Mouse (Mus musculus) neural tube, embryonic 10.5 days (tissue): ENCODE measurements around the gene Hjurp.

ENCODE experiments used
- DNase-seq: peaks from one replicate; pipeline ENCODE4 v3.0.0-alpha.2; 2017; ENCODE audit warnings: low spot score; ENCODE audit errors: extremely low spot score

The Hjurp gene

DNA sequence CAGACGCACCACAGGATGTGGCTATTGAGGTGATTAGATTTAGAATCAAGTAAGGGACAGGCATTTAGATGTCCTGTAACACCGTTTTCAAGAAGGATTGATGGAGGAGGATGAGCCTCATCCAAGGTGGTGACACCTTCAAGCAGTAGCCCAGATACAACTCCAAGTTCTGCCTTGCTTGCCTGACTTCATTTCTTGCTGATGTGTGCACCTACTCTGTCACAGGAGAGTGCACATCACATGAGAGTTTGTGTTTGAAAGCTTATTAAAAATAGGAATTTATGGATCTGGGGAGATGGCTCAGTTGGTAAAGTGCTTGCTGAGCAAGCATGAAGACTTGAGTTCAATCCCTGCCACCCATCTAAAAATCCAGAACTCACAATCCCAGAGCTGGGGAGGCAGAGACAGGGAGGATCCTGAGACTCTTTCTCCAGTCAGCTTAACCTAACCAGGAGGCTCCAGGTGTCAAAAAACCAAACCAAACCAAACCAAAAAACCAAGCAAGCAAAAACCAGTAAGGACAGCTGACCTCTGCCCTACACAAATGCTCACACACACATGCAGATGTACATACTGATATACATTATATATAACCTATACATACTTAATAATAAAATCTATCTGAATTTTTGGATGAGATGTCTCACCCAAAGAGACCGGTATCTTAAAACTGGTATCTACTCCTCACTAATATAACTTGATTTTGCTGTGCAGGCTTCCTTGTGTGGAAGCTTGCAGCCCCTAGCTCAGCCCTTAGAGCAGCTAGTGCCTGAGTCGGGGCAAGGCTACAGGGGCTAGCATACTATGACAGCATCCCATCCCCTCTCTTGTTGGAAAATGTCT, 21.5 kb upstream of the Hjurp start:
- DNase-seq = no peak

DNA sequence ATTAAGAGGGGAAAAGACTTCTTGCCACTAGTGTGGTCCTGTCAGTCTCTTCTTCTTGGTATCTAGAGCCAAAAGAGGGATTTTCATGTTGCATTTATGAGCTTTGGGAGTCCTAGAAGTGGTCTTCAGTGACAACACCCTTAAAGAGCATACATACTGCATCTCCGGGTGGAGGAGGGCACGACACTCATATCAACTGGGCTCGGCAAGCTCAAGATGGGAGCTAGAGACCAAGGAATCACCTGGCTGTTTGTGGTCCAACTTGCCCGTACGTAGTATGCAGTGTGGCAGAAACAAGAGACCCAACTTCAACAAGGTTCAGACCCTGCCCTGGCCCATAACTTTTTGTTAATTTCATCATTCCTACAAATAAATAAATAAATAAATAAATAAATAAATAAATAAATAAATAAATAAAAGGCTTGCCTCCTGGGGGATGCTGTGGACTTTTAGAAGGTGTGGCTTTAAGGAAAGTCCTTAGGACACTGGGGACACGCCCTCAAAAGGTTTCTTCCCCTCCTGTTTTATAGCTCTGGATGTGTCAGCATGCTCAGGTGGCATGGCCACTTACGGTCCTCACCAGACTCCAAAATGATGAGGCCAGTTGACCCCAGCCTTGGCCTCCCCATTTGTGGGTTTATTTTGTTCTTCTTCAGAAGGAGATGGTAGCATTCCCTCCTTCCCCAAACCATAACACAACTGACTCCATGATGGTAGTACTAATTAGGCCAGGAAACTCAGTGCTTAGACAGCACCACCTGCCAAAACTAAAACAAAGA, 20.2 kb upstream of the Hjurp start:
- DNase-seq = peak; percentile 19

DNA sequence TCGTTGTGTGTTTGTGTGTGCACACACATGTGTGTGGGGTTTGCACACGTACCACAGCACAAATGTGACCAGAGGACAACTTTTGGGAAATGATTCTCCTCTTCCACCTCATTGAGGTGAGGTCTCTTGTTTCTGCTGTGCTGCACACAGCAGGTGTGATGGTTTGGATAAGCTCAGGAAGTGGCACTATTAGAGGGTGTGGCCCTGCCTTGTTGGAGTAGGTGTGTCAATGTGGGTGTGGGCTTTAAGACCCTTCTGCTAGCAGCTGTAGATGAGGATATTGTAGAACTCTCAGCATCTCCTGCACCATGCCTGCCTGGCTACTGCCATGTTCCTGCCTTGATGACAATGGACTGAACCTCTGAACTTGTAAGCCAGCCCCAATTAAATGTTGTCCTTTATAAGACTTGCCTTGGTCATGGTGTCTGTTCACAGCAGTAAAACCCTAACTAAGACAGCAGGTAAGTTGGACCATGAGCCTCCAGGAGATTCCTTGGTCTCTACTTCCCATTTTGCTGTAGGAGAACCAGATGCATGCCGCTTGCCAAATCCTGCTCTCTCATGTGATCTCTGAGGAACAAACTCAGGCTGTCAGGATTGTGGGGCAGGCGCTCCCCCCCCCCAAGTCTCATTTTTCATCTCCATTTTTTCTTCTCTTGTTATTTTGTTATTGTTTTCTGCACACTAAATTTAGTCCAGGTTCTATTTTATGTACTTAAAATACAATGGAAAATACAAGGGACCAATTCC, 18.9 kb upstream of the Hjurp start:
- peak; percentile 15 for DNase-seq

DNA sequence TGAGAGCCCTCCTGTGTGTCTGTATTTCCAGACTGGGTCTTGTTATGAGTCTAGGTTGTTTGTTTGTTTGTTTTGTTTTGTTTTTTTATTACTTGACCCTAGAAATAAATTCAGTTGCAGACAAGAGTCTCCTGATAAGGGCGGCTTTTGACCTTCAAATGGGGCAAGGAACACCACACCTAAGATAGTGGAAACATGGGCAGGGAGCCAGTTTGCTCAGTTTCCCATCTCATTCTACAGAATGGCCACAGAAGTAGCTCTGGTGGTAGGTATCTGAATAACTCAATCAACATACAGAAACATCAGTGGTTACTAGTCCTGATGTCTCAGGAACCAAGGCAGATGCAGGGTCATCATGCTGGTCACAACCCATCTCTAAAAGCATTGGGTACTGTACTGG, 17.2 kb upstream of the Hjurp start:
- no peak for DNase-seq

DNA sequence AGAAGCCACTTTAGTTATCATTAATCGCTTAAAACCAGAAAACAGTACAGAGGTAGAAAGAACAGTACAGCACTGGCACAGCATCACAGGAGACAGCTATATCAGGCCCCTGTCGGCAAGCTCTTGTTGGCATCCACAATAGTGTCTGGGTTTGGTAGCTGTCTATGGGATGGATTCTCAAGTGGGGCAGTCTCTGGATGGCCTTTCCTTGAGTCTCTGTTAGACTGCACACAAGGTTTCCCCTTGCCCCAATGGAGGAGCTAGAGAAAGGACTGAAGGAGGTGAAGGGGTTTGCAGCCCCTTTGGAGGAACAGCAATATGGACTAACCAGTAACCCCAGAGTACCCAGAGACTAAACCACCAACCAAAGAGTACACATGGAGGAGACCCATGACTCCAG, 14.6 kb upstream of the Hjurp start:
- peak; percentile 13 for DNase-seq

DNA sequence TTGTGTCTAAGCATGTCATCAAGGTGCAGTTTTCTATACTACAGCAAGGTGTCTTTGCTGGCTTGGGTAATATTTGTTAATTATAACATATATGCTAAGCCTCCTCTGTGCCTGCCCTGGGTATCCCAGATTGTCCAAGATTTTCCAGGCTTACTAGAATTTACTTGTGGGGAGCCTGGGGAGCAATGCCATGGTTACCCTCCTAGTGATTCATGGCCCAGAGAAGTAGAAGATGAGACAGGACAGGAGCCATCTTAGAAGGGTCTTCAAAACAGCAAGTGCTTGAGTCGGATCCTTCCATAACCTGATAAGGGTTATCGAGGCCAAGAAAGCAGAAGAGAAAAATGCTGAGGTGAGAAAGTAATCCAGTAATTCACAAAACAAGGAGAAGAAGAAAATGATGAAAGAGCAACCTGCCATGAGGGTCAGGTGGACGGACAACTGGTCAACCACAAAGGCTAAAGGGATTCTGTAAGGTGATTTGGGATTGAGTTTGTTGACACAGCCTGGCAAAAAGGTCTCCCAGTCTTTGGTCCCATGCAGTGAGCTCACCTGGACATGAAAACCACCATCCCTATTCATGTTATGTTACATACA, 14.1 kb upstream of the Hjurp start:
- peak; percentile 13 for DNase-seq

DNA sequence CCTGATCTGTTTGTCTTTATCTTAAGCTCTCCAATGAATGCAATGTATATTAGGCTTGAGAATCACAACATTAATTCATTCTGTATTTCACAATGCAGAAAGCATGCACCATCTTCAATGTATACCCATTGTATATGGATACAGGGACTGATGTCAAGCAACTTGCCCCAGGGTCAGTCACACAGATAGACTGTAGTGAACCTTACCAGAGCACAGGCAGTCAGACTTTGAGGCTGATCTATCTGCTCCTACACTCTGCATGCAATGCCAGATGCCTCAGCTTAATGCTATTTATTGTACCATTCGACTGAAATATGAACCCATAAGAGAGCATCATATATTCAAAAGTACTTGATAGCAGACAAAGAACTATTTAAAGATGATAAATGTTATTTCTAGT, 13.1 kb upstream of the Hjurp start:
- DNase-seq = peak; percentile 10

DNA sequence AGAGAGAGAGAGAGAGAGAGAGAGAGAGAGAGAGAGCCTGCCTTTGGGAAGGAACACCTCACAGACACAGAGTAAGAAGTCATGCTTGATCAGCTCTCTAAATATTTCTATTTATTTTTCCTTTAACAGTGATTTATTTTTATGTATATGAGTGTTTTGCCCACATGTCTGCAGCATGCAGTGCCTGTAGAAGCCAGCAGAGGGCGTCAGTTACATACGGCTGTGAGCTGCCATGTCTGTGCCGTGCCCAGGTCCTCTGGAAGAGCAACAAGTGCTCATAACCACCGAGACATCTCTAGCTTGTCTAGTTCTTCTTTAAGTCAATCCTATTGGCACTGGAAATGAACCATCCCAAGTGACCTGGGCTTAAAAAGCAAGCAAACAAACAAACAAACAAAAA, 12.5 kb upstream of the Hjurp start:
- DNase-seq = peak; percentile 54

DNA sequence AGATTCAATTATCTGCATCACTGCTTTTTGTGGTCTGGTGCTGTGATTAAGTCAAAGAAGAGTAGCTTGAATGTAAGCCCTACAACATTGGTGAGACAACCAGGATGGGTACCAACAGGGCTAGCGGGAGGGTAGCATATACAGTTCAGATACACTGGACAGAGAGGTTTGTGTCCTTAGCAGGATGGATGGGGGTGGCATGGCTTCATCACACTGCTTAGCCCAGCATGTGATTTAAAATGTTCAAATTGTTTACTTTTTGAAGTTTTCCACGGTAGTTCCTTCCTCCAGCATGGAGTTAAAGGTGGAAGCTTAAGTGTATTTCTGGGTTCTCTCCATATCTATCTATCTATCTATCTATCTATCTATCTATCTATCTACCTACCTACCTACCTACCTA, 11.7 kb upstream of the Hjurp start:
- peak; percentile 10 for DNase-seq

DNA sequence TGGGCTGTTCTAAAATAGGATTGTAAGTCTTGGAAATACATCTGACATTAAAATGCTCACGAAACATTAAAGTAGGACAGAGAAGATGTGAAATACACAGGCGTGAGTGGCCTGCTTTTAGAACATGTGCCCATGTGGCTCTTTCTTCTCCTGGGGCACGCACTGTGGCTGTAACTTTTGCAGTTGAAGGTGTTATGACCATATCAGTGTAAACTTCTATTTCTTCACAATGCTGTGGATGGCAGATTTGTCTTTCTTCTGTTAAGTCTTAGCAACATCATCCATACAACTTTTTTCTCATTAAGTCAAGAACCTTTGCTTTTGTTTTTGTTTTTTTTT, 11.3 kb upstream of the Hjurp start:
- DNase-seq = no peak

DNA sequence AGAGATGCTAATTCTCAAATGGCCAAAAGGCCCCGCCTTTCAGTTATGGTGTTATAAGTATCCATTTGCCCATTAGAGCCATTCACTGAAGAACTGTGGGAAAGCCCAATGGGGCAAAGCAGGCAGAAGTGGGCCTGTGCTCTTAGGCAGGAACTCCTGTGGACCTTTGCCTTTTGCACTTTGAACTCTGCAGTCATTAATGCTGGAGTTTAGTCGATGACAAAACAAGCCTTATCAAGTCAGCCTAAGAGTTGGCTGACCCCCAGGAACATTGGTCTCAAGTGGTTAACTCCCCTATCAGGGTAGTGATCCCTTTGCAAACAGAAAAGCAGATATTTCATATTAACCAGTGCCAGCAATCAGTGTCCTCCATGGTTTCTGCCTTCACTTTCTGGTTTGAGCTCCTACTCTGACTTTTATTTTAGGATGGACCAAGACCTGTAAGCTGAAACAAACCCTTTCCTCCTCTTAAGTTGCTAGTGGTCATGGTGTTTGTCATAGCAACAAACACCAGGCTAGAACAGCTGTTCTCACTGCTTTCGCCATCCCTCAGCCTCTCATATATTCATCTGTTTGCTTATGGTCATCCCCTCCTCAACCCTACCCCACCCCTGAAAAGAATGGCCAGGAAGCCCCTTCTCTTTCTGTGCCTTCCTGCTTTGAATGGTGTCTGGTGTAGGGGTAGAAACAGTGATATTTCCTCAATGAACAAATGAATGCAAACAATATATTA, 10.8 kb upstream of the Hjurp start:
- no peak for DNase-seq

DNA sequence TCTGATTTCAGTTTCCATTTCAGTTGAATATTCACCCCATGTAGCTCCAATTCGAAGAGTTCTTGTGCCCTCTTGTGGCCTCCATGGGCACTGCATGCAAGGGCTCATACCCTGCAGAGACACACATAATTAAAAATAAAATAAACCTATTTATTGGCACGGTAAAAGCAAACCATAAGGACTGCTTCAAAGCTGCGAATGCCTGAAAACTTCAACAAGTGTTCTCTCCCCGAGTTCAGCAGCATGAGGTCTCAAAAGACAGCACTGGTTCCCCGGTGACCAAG, 10.2 kb upstream of the Hjurp start:
- DNase-seq = peak; percentile 76

DNA sequence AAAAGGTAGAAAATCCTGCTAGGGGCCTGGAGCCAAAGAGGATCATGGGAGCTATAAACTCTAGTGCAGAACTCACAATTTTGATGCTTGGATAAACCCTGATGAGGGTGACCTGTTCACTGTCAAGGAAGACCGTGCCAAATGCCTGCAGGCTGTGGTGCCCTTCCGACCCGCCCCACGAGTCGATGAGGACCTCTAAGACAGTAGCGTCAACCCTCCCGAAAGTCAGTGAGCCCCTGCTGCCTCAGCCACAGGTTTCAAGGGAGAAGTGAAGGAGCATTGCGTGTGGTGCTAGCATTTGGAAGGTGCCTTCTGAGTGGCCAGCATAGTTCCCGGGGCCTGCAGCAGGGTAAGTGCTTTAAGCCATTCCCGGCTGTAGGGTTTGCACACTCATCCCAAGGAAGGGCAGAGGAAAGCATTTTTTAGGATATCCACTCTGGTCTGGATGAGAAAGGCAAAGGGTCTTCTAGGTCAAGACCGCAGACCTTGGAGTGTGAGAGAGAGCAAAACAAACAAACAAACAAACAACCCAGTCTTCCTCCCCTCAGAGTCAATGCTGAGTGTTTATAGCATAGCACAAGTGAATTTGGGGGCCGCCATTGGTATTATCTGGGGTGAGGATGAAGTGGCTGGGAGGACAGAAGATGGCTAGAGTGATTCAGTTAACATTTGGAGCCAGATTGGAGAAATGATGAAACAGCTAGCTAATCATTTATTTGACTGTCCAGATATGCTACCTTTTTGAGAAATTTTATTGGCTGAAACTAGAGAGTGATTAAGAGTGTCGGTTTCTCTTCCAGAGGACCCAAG, 9.7 kb upstream of the Hjurp start:
- no peak for DNase-seq

DNA sequence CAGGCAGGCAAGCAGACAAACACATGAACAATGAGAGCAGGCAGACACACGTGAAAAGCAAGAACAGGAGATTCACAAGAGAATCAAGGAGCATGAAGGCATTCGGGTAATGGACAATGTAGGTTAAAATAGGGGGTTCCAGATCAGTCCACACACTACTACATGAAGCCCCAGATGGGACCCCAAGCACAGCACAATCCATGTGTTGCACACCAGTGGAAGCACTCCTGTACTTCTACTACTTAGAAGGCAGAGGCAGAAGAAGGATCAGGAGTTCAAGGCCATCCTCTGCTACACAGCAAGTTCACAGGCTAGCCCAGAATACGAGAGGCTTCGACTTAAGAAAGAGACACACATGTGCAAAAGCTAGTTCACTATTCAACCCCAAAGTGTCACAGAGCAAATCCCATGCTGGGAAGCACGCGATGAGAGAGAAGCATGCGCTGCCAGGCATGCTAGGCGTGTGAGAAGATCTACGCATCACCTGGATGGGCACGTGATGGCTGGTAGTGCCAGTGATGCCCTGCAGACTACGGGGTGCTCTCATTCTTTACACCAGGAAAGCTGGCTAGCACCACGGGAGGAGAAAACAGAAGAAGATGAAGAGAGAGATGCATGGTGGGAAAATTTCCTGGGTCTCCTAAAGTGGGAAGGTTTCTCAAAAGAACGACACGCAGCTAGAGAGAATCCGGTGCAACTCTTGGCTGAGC, 8.9 kb upstream of the Hjurp start:
- no peak for DNase-seq

DNA sequence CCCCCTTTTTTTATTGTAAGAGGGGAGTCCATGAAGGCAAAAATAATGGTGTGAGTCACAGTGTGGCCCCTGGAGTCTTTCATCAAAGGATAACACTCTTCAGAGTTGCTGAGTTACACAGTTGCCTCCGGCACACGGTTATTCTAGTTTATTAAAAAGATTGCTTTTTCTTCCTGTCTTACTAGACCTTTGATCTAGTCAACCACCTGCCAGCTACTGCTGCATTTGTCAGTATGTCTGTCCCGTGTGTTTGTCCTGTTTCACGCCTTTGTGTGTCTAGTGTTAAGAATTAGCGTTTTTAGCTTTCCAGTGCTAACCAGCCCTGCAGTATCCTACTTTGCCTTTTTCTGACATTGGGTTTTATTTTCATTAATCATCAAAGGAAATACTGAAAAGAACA, 8.2 kb upstream of the Hjurp start:
- DNase-seq = no peak

DNA sequence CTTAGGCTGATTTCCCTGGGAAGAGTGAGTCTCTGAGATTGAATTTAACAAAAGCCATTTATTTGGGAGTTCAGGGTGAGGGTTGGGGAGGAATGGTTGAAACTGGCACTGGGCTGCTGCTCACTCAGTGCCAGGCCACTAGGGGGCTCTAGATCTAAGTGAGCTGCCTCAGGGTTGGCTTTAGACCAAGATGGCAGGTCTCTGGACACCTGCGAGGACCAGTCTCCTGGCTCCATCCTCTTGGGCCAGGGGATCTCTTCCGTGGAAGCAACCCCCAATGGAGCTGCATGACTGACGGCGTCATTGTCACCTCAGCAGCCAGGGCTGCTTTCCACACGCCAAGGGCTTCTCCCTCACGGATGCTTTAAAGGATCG, 7.5 kb upstream of the Hjurp start:
- no peak for DNase-seq

DNA sequence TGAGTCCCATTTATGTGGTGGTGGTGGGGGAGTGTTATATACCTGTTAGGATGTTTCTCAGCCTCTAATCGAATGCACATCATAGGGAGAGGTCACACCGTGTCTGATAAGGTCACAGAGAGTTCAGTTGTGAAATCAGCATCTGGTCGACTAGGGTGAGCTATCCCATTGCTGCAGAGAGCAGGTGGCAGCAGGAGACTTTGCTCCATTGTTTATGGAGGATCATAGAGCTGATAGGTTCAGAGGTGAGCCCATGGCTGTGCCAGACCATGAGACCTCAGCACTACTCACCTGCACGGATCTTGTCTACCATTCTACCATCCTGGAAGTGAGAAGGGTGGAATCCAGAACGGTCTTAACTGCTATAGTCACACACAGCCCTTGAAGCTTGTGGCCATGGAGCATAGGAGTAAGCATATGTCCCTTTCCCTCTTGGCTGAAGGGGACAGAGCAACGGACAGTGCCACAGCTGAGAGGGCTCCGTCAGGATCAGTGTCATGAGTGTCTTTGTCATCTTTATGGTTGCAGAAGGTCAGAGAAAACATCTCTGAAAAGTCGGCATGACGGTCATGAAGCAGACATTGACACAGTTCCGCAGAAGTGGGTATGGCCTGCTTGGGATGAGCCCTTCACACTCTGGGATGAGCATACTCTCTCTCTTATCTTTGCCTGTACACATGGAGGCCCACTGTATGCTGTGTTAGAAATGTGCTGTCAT, 7.0 kb upstream of the Hjurp start:
- DNase-seq = no peak

DNA sequence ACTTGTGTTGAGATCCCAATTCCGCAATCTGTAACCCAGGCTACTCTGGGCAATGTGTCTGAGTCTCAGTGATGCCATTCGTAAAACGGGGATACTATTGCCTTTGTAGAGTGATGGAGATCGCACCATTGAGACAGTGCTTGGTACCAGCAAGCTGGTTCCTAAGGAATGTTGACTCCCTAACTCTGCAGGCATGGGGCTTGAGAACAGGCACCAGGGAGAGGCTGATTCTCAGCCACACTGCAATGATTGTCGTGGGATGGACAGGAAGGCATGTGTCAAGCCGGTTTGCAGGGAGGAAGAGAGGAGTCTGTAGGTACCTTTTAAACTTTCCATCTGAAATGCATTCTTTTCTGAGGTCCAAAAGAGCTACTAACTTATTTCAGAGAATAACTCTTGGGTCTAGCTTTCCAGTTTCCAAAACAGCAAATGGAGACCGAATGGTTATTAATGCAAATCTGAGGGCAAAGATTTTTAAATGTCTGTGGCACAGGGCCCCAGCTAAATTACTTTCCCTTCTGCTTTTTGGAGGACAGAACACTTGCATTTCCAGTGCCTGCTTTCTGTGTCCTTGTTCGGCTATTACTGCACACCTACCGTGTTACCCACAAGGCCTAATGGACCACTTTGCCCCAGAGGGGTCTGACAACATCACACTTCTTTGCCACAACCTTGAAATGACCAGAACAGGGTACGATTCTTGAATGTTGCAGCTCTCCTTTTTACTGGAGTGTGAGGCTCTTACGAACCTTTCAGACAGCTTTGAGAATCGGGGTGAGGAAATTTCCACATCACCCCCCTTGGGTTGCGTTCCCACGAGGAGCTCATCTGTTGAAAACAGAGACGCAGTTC, 6.2 kb upstream of the Hjurp start:
- no peak for DNase-seq
